Mouse (Mus musculus) forebrain, embryonic 11.5 days (tissue): ENCODE data around the gene Igf2bp2. TPM values are rescaled to one million over a fixed set of nuclear protein-coding genes. Genes with fewer than 3 reads are reported as not detected.

Experiments used
- ATAC-seq: fragments of 200-750 bp; cut with Nextera tagmentation; replicated peaks from 2 replicates; pipeline ENCODE4 v1.8.0; 2017; ENCODE audit warnings: moderate TSS enrichment; ENCODE audit not compliant: low FRiP score
- DNase-seq: peaks from one replicate; pipeline ENCODE4 v3.0.0-alpha.2; 2017; ENCODE audit warnings: low spot score
- H3K27ac ChIP-seq: fragments of 300-500 bp; sonication (generic); 2 replicates; pipeline ENCODE4 v1.5.1; 2014; ENCODE audit warnings: low read depth, low read length
- H3K27me3 ChIP-seq: fragments of 300-500 bp; sonication (generic); 2 replicates; pipeline ENCODE4 v1.6.1; 2014; ENCODE audit warnings: mild to moderate bottlenecking, low read length, mixed read lengths; ENCODE audit not compliant: control insufficient read depth, insufficient read depth
- H3K36me3 ChIP-seq: fragments of 300-500 bp; sonication (generic); 2 replicates; pipeline ENCODE4 v1.6.1; 2014; ENCODE audit warnings: mild to moderate bottlenecking, low read length, moderate library complexity, mixed read lengths; ENCODE audit not compliant: control insufficient read depth, insufficient read depth
- H3K4me1 ChIP-seq: fragments of 300-500 bp; sonication (generic); replicated peaks from 2 replicates; pipeline ENCODE4 v1.6.1; 2014; ENCODE audit warnings: low read length, mixed read lengths; ENCODE audit not compliant: control insufficient read depth, insufficient read depth
- H3K4me2 ChIP-seq: fragments of 300-500 bp; sonication (generic); 2 replicates; pipeline ENCODE4 v1.6.1; 2014; ENCODE audit warnings: low read depth, mild to moderate bottlenecking, low read length, moderate library complexity, mixed read lengths; ENCODE audit not compliant: severe bottlenecking
- H3K4me3 ChIP-seq: fragments of 300-500 bp; sonication (generic); 2 replicates; pipeline ENCODE4 v1.5.1; 2014; ENCODE audit warnings: low read depth, low read length
- H3K9ac ChIP-seq: fragments of 300-500 bp; sonication (generic); 2 replicates; pipeline ENCODE4 v1.6.1; 2014; ENCODE audit warnings: low read length
- H3K9me3 ChIP-seq: fragments of 300-500 bp; sonication (generic); 2 replicates; pipeline ENCODE4 v1.6.1; 2016; ENCODE audit warnings: low read length, mixed read lengths; ENCODE audit not compliant: control insufficient read depth
- WGBS: fragments of 180-500 bp; shearing (Covaris S2); extraction: QIAGEN DNeasy Blood & Tissue Kit; methylation state at CpG from one replicate; pipeline ENCODE4 v1.1.7; 2014; 5-methylcytosine and 5-hydroxymethylcytosine counted together
- polyA plus RNA-seq: library from polyadenylated mRNA; unstranded; fragments of >200 nt; fragmentation: Nextera tagmentation; extraction: Ambion mirVana; gene quantifications from 2 replicates; pipeline ENCODE4 v1.2.1, GENCODE M21; 2014

The Igf2bp2 gene
- polyA plus RNA-seq, 1 experiment from 2014 or later = 169 TPM

- Histone ChIP-seq H3K27ac (no peak overlapping the region), H3K4me1 (peaks cover 4% of the 10 kb centered on the region; the same call in 1 of the 2 replicates), H3K9ac (peak overlapping the region; percentile 35), H3K4me2 (peak overlapping the region; percentile 83), H3K4me3 (peak overlapping the region; percentile 97), H3K27me3 (no peaks in the 10 kb centered on the region), H3K36me3 (no peaks in the 10 kb centered on the region), H3K9me3 (no peaks in the 10 kb centered on the region)
- ATAC-seq (no peak), DNase-seq (peak; percentile 47)
- WGBS = under 1% methylated on average over 16 of the region's 16 CpGs
These were observed 2.5 kb downstream of the Igf2bp2 start for GRCm38 (mm10) chr16:22160386-22161145.

- ATAC-seq = no peak
- peaks cover 15% of the 10 kb centered on the region; the same call in 1 of the 2 replicates for H3K4me1 ChIP-seq
- 97% methylated on average over 11 of the region's 11 CpGs for WGBS
These were observed 10.1 kb downstream of the Igf2bp2 start for GRCm38 (mm10) chr16:22152941-22153444.

DNA sequence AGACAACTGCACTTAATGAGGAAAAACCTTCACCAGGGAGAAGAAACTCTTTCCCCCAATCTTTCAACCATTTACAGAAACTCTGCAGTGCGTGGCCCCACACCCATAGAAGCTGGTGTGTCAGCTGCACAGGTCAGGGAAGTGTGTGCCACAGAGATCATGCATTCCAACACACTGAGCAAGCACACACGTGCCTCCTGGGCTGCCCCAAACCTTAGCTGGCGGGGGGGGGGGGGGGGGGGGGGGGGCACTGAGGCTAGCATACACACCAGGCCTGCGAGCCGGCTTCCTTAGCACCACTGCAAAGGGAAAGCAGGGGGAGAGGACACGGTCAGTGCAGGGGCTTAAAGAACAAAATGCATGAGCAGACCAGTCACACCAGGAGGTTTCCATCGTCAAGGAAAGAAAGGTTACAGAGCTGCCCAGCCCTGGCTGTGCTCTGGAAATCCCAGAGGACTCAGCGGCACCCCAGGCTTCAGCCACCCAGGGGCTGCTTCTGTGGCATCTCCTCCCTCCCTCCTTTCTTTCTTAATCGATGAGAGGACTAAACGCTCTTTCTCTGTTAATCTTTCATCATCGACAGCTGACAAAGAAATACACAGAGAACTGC, 11.3 kb downstream of the Igf2bp2 start:
- ATAC-seq (no peak), DNase-seq (peak; percentile 54)
- Histone ChIP-seq H3K9ac (no peak overlapping the region; the same call in 1 of the 2 replicates), H3K4me1 (peaks cover 15% of the 10 kb centered on the region; the same call in 1 of the 2 replicates), H3K4me2 (0 out of 2 replicates have a peak overlapping the region, but pooled peaks have one; percentile 21), H3K27ac (no peak overlapping the region), H3K9me3 (no peaks in the 10 kb centered on the region), H3K27me3 (no peaks in the 10 kb centered on the region), H3K36me3 (no peaks in the 10 kb centered on the region), H3K4me3 (no peak overlapping the region)
- WGBS = 11% methylated on average over 10 of the region's 11 CpGs

More at GRCm38 (mm10) chr16:22152941-22153444, 10.1 kb downstream of the Igf2bp2 start:
- Histone ChIP-seq H3K27ac (no peak overlapping the region), H3K36me3 (no peaks in the 10 kb centered on the region), H3K9ac (no peak overlapping the region), H3K4me3 (no peak overlapping the region), H3K4me2 (no peak overlapping the region), H3K9me3 (no peaks in the 10 kb centered on the region), H3K27me3 (no peaks in the 10 kb centered on the region)
- peak; percentile 45 for DNase-seq

GRCm38 (mm10) chr16:22150421-22150820, 12.7 kb downstream of the Igf2bp2 start:
- no peak overlapping the region for H3K9ac ChIP-seq
- no peak overlapping the region for H3K4me3 ChIP-seq
- no peaks in the 10 kb centered on the region for H3K36me3 ChIP-seq
- peaks cover 15% of the 10 kb centered on the region; the same call in 1 of the 2 replicates for H3K4me1 ChIP-seq
- no peaks in the 10 kb centered on the region for H3K9me3 ChIP-seq
- 46% methylated on average over 2 of the region's 2 CpGs for WGBS
- DNase-seq (peak; percentile 40), ATAC-seq (no peak)
- H3K27ac ChIP-seq = no peak overlapping the region
- no peaks in the 10 kb centered on the region for H3K27me3 ChIP-seq
- H3K4me2 ChIP-seq = no peak overlapping the region

GRCm38 (mm10) chr16:22149659-22150345, 13.3 kb downstream of the Igf2bp2 start:
- Histone ChIP-seq H3K4me1 (peaks cover 15% of the 10 kb centered on the region; the same call in 1 of the 2 replicates), H3K9me3 (no peaks in the 10 kb centered on the region)

DNA sequence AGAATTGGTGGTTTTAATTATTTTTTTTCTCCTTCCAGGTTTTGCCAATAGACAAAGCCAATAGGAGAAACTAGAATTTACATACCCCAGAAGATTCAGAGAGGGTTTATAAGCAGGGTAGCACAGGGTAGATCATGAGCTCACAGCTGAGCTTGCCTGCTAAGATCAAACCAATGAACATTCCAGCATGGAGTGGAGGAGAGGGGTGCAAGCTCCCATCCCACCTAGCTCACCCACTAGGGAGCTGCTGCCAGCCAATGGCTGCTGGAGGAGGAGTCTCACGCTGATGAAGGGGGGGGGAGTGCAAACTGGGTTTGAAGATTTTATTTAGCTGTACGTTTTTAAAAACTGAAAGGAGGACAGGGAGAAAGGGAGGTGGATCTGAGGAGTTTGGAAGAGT, 14.0 kb downstream of the Igf2bp2 start:
- ATAC-seq = no peak
- peak; percentile 31 for DNase-seq
- H3K36me3 ChIP-seq = no peaks in the 10 kb centered on the region
- WGBS = 23% methylated on average over 2 of the region's 2 CpGs
- no peaks in the 10 kb centered on the region for H3K9me3 ChIP-seq
- H3K4me2 ChIP-seq = no peak overlapping the region
- peaks cover 15% of the 10 kb centered on the region; the same call in 1 of the 2 replicates for H3K4me1 ChIP-seq
- no peaks in the 10 kb centered on the region for H3K27me3 ChIP-seq
- H3K9ac ChIP-seq = no peak overlapping the region
- H3K27ac ChIP-seq = no peak overlapping the region
- H3K4me3 ChIP-seq = no peak overlapping the region

More at GRCm38 (mm10) chr16:22149659-22150345, 13.3 kb downstream of the Igf2bp2 start:
- Histone ChIP-seq H3K9ac (no peak overlapping the region), H3K27me3 (no peaks in the 10 kb centered on the region), H3K4me2 (no peak overlapping the region), H3K27ac (no peak overlapping the region), H3K36me3 (no peaks in the 10 kb centered on the region), H3K4me3 (no peak overlapping the region)
- ATAC-seq = no peak
- DNase-seq = peak; percentile 46
- WGBS = 23% methylated on average over 10 of the region's 10 CpGs

GRCm38 (mm10) chr16:22147131-22147530, 16.0 kb downstream of the Igf2bp2 start:
- WGBS = 73% methylated on average over 1 of the region's 1 CpGs
- Histone ChIP-seq H3K36me3 (no peaks in the 10 kb centered on the region), H3K4me2 (no peak overlapping the region), H3K4me3 (no peak overlapping the region), H3K27ac (no peak overlapping the region), H3K4me1 (peaks cover 13% of the 10 kb centered on the region; the same call in 1 of the 2 replicates), H3K9ac (no peak overlapping the region), H3K27me3 (no peaks in the 10 kb centered on the region), H3K9me3 (no peaks in the 10 kb centered on the region)
- DNase-seq (peak; percentile 27), ATAC-seq (no peak)

- 89% methylated on average over 7 of the region's 7 CpGs for WGBS
- no peak overlapping the region for H3K27ac ChIP-seq
These were observed 17.0 kb downstream of the Igf2bp2 start for GRCm38 (mm10) chr16:22146071-22146470.

More at GRCm38 (mm10) chr16:22146071-22146470, 17.0 kb downstream of the Igf2bp2 start:
- Histone ChIP-seq H3K36me3 (no peaks in the 10 kb centered on the region), H3K4me1 (peaks cover 7% of the 10 kb centered on the region; the same call in 1 of the 2 replicates), H3K9me3 (no peaks in the 10 kb centered on the region), H3K9ac (no peak overlapping the region), H3K4me3 (no peak overlapping the region), H3K27me3 (no peaks in the 10 kb centered on the region), H3K4me2 (no peak overlapping the region)
- no peak for ATAC-seq
- DNase-seq = no peak
